Mouse (Mus musculus) neural tube, embryonic 13.5 days (tissue): ENCODE measurements around the gene Pgm2l1. TPM values are rescaled to one million over a fixed set of nuclear protein-coding genes. Genes with fewer than 3 reads are reported as not detected.

Source experiments
- polyA plus RNA-seq: library from polyadenylated mRNA; unstranded; fragments of >200 nt; fragmentation: Nextera tagmentation; extraction: Ambion mirVana; gene quantifications from 2 replicates; pipeline ENCODE4 v1.2.1, GENCODE M21; 2015

Pgm2l1 gene
- polyA plus RNA-seq, 1 experiment from 2014 or later: 20.5 TPM

Other genes with a start within 250 kb of the Pgm2l1 start
- 4.5 and 4.8 TPM in 2 replicates for gene Rnf169, start 246.9 kb upstream of the Pgm2l1 start, polyA plus RNA-seq
- 0.25 TPM in 1 of 2 replicates, not detected in the other for gene Chrdl2, start 221.2 kb upstream of the Pgm2l1 start, polyA plus RNA-seq
- gene Pold3, start 105.8 kb upstream of the Pgm2l1 start, polyA plus RNA-seq: 35.3 and 38.8 TPM in 2 replicates
- 16.9 and 19.5 TPM in 2 replicates for gene Lipt2, start 68.1 kb upstream of the Pgm2l1 start, polyA plus RNA-seq
- 0.39 and 1.7 TPM in 2 replicates for gene Kcne3, start 50.9 kb upstream of the Pgm2l1 start, polyA plus RNA-seq
- 10.4 and 11.4 TPM in 2 replicates for gene P4ha3, start 58.1 kb downstream of the Pgm2l1 start, polyA plus RNA-seq
- gene C2cd3, start 144.8 kb downstream of the Pgm2l1 start, polyA plus RNA-seq: 21.2 and 22.4 TPM in 2 replicates
- gene Ppme1, start 144.9 kb downstream of the Pgm2l1 start, polyA plus RNA-seq: 140 and 142 TPM in 2 replicates
- not detected in 2 replicates for gene Ucp3, start 245.6 kb downstream of the Pgm2l1 start, polyA plus RNA-seq